Mouse (Mus musculus): ENCODE results near the gene Fgfr4. TPM values are rescaled to one million over a fixed set of nuclear protein-coding genes. Genes with fewer than 3 reads are reported as not detected.

Gene Fgfr4
- polyA plus RNA-seq, 1 experiment from 2014 or later = 0.25 TPM

DNA sequence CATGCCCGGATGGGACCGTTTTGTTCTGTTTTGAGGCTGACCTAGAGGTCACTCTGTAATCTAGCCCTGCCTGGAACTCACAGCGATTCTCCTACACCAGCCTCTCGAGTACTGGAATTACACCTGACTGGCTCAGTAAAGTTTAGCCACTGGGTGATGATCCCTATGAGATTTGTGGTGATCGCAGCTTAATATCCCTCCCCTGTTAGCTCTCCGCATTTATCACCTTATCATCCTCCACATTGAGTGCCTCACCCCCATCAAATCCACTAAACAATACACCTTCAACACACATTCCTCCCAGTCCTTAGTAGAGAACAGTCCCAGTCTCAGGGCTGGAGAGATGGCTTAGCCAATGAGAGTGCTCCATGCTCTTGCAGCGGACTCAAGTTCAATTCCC, 9.9 kb downstream of the Fgfr4 start:
- H3K9me3 ChIP-seq (replicated peaks) = no peaks in the 10 kb centered on the region
- no peaks in the 10 kb centered on the region for H3K4me1 ChIP-seq
- no peak overlapping the region for H3K4me3 ChIP-seq
- H3K36me3 ChIP-seq = no peaks in the 10 kb centered on the region
- no peak for DNase-seq (ENCODE audit: low spot score)
- H3K27me3 ChIP-seq (ENCODE audit: low read depth, poor library complexity, severe bottlenecking) = no peaks in the 10 kb centered on the region
- H3K27ac ChIP-seq (replicated peaks) = no peak overlapping the region
- WGBS = 68% methylated on average over 7 of the region's 7 CpGs

DNA sequence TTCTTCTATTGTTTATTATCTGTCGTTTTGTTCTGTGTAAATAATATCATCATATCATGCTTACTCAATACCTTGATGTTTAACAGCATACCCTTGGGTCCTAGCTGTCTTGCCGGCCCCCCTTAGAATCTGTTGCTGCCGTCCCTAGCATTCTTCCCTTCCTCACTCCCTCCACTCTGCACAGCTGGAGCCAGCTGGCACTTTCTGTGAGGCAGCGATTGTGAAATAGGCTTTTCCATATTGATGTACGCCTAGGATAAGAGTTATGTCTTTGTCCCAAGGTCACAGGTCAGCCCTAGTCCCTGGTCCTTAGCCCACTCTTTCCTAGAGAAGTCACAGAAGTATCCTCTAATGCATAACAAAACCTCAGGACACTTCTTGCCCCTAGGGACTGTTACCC, 11.1 kb downstream of the Fgfr4 start:
- WGBS = 65% methylated on average over 5 of the region's 5 CpGs
- DNase-seq (ENCODE audit: low spot score) = no peak
- Histone ChIP-seq H3K27me3 (ENCODE audit: low read depth, poor library complexity, severe bottlenecking) (no peaks in the 10 kb centered on the region), H3K9me3 (replicated peaks) (no peaks in the 10 kb centered on the region), H3K27ac (replicated peaks) (no peak overlapping the region), H3K4me3 (no peak overlapping the region), H3K4me1 (0 out of 2 replicates have a peak, but pooled peaks cover 3% of the 10 kb centered on the region), H3K36me3 (no peaks in the 10 kb centered on the region)

DNA sequence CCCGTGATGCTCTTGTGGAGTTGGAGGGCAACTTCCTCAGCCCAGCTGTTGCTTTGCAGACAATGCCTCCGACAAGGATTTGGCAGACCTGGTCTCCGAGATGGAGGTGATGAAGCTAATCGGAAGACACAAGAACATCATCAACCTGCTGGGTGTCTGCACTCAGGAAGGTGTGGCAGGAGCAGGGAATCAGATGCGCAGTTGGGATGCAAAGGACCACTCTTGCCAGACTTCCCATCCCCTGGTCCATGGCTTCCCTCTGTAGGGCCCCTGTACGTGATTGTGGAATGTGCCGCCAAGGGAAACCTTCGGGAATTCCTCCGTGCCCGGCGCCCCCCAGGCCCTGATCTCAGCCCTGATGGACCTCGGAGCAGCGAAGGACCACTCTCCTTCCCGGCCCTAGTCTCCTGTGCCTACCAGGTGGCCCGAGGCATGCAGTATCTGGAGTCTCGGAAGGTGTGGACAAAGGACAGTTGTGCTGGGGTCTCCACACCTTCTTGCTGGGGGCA, 13.4 kb downstream of the Fgfr4 start:
- Histone ChIP-seq H3K9me3 (replicated peaks) (no peaks in the 10 kb centered on the region), H3K27me3 (ENCODE audit: low read depth, poor library complexity, severe bottlenecking) (no peaks in the 10 kb centered on the region), H3K4me3 (no peak overlapping the region), H3K27ac (replicated peaks) (no peak overlapping the region), H3K36me3 (no peaks in the 10 kb centered on the region), H3K4me1 (peaks cover 10% of the 10 kb centered on the region)
- 92% methylated on average over 16 of the region's 16 CpGs for WGBS
- no peak for DNase-seq (ENCODE audit: low spot score)

DNA sequence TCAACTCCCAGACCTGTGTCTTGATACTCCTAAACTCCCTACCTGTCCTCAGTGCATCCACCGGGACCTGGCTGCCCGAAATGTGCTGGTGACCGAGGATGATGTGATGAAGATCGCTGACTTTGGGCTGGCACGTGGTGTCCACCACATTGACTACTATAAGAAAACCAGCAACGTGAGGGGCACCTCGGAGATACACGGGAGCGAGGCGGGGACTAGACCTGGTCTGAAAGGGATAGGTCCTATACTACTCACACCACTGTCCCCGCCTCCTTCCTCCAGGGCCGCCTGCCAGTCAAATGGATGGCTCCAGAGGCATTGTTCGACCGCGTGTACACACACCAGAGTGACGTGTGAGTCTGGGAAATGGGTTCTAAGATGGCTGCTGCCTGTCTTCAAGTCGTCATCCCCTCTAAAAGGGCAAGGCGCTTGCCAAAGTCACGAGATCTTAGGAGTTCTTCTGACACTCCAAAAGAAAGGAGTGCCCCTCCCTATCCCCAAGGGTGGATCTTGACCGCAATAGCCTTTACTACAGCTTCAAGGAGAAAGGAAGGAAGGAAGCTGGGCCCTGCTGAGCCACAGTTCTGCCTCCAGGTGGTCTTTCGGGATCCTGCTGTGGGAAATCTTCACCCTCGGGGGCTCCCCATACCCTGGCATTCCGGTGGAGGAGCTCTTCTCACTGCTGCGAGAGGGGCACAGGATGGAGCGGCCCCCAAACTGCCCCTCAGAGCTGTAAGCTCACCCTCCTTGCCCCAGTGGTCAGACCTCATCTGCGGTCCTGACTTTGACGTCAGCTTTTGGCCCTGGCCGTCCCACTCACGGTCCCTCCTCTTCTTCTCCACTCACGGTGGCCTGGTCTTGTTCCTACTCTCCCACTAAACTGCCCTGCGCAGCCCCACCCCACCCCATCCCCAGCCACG, 14.6 kb downstream of the Fgfr4 start:
- Histone ChIP-seq H3K27me3 (ENCODE audit: low read depth, poor library complexity, severe bottlenecking) (peaks cover under 1% of the 10 kb centered on the region; the same call in 1 of the 2 replicates), H3K9me3 (replicated peaks) (no peaks in the 10 kb centered on the region), H3K4me1 (peaks cover 22% of the 10 kb centered on the region), H3K36me3 (no peaks in the 10 kb centered on the region), H3K4me3 (no peak overlapping the region), H3K27ac (replicated peaks) (0 out of 2 replicates have a peak overlapping the region, but pooled peaks have one; percentile 17)
- WGBS = 90% methylated on average over 32 of the region's 32 CpGs
- no peak for DNase-seq (ENCODE audit: low spot score)

DNA sequence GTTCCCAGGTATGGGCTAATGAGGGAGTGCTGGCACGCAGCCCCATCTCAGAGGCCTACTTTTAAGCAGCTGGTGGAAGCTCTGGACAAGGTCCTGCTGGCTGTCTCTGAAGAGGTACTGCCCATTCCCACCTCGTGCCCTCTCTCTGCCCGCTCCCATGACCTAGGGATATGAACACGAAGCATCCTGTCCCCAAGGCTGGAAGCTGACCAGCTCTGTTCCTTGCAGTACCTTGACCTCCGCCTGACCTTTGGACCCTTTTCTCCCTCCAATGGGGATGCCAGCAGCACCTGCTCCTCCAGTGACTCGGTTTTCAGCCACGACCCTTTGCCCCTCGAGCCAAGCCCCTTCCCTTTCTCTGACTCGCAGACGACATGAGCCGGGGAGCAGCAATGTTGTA, 15.4 kb downstream of the Fgfr4 start:
- whole genome bisulfite sequencing = 84% methylated on average over 11 of the region's 11 CpGs
- no peak overlapping the region; the same call in 1 of the 2 replicates for H3K27ac ChIP-seq (replicated peaks)
- DNase-seq (ENCODE audit: low spot score) = no peak

DNA sequence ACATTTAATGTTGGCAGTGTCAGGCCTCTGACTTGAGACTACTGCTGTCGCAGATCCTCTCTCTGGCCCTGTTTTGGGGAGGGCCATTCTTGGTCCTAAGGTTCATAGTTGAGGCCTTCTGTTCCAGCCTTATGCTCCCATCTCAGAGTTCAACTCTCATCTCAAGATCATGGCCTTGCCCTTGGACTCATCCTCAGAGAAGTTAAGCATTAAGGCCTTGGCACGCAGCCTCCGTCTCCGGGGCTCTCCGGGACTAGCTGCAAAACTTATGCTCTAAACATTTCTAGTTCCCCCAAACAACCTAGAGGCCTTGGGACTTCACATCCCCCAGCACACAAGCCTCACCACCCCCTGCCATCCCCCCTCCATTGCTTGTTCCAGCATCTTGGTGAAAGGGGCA, 15.8 kb downstream of the Fgfr4 start:
- no peak for DNase-seq (ENCODE audit: low spot score)
- Histone ChIP-seq H3K9me3 (replicated peaks) (no peaks in the 10 kb centered on the region), H3K27me3 (ENCODE audit: low read depth, poor library complexity, severe bottlenecking) (peaks cover 9% of the 10 kb centered on the region), H3K4me3 (no peak overlapping the region), H3K4me1 (peaks cover 29% of the 10 kb centered on the region), H3K27ac (replicated peaks) (peak overlapping the region; percentile 65), H3K36me3 (no peaks in the 10 kb centered on the region)
- 93% methylated on average over 5 of the region's 5 CpGs for WGBS

More for the DNA sequence above, 15.4 kb downstream of the Fgfr4 start:
- H3K4me3 ChIP-seq = no peak overlapping the region
- no peaks in the 10 kb centered on the region for H3K9me3 ChIP-seq (replicated peaks)
- peaks cover 29% of the 10 kb centered on the region for H3K4me1 ChIP-seq
- H3K36me3 ChIP-seq = no peaks in the 10 kb centered on the region
- H3K27me3 ChIP-seq (ENCODE audit: low read depth, poor library complexity, severe bottlenecking) = peaks cover 8% of the 10 kb centered on the region

DNA sequence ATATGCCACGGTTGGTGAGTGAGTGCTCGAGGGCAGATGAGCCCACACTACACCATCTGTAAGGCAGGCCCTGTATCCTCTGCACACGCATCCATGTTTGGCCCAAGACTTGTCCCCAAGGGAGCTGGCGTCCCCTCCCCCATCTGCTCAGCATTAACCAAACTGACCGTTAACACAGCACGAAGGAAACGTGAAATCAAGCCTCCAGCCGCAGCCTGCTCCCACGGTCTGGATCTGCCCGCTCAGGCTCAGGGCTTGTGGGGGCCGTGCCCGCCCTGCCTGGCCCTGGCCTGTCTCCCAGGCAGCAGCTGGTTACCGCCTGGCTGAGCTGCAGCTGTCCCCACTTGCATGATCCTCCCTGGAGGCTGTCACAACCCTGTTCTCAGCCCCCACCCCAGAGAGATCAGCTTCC, 16.5 kb downstream of the Fgfr4 start:
- Histone ChIP-seq H3K4me1 (peaks cover 29% of the 10 kb centered on the region), H3K4me3 (no peak overlapping the region), H3K36me3 (no peaks in the 10 kb centered on the region), H3K27me3 (ENCODE audit: low read depth, poor library complexity, severe bottlenecking) (peaks cover 9% of the 10 kb centered on the region), H3K27ac (replicated peaks) (peak overlapping the region; percentile 65), H3K9me3 (replicated peaks) (no peaks in the 10 kb centered on the region)
- WGBS = 85% methylated on average over 13 of the region's 13 CpGs
- DNase-seq (ENCODE audit: low spot score) = peak; percentile 29

DNA sequence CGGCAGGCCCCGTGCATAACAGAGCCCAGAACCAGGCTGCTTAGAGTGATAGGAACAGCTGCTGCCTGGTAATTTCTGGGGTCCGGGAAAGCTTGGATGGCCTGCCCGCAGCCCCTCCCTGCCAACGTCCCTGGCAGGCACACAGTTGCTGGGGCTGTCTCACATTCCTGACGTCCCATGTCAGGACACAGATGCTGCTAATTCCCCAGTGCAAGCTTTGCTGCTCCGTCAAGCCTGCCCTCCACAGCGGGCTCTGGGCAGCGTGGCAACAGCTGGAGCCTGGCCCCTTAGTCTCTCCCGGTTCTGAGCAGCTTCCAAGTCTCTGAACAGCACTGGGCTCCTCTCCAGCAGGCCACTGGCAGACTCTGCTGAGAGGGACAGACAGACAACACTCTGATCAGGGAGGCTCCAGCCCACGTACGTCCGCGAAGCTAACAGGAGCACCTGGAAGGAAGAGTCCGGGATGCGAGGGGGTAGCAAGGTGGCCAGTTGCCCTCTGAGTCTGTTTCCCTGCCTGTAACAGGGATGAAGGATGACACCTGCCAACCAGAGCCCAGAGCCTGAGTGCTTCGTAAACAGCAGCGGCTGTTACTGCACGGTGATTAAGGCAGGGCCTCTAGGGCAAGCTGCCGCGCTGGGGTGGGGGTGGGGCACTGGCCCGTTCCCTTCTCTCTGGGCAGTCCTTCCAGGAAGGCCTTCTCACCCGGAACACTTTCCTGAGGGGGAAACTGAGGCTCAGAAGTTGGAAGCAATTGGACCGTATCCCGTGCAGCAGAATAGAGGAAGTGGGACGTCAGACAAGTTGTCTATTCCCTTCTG, 19.3 kb downstream of the Fgfr4 start:
- Histone ChIP-seq H3K9me3 (replicated peaks) (no peaks in the 10 kb centered on the region), H3K4me1 (peaks cover 37% of the 10 kb centered on the region), H3K27ac (replicated peaks) (peak overlapping the region; percentile 83), H3K27me3 (ENCODE audit: low read depth, poor library complexity, severe bottlenecking) (peaks cover 9% of the 10 kb centered on the region), H3K36me3 (no peaks in the 10 kb centered on the region), H3K4me3 (peak overlapping the region; percentile 35)
- 22% methylated on average over 26 of the region's 26 CpGs for WGBS
- peak; percentile 46 for DNase-seq (ENCODE audit: low spot score)

DNA sequence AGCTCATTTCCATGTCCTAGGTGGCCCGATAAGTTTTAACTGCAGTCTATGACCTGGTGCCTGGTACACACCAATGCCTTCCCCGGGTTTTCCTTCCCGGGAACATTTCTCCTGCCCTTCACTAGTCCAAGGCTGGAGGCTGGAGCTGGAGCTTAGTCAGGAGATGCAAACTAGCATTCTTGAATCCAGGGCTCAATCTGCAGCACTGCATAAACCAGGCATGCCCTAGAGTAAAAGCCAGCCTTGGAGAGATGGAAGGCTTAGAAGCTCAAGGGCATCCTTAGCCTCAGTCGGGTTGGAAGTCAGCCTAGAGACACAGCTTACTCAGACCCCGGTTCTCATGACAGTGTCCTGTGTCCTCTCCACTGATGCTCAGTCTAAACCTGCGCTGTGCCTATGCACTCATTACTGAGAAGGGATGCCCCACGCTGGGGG, 19.9 kb downstream of the Fgfr4 start:
- WGBS = 48% methylated on average over 7 of the region's 7 CpGs
- H3K4me1 ChIP-seq = peaks cover 37% of the 10 kb centered on the region
- no peaks in the 10 kb centered on the region for H3K9me3 ChIP-seq (replicated peaks)
- H3K36me3 ChIP-seq = no peaks in the 10 kb centered on the region
- H3K4me3 ChIP-seq = peak overlapping the region; percentile 35
- peak overlapping the region; percentile 83 for H3K27ac ChIP-seq (replicated peaks)
- peaks cover 9% of the 10 kb centered on the region for H3K27me3 ChIP-seq (ENCODE audit: low read depth, poor library complexity, severe bottlenecking)
- no peak for DNase-seq (ENCODE audit: low spot score)

DNA sequence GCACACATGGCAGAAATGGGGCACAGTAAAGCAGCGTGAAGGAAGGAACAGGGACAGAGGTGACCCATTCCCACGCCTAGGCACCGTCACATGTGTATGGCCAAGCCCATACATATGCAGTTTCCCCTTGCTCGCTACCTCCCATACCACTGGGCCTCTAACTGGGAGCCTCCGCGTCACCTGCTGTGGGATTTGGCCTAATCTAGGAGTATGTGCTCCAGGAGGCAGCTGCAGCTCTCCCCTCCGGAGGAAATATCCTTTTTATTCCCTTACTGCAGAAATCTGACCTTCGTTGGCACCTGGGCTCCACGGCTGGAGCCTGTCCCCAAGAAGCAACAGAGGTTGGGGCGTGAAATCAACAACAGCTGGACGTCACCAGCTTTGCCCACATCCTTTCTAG, 21.9 kb downstream of the Fgfr4 start:
- no peak overlapping the region for H3K4me3 ChIP-seq
- H3K36me3 ChIP-seq = no peaks in the 10 kb centered on the region
- 72% methylated on average over 11 of the region's 11 CpGs for WGBS
- no peak for DNase-seq (ENCODE audit: low spot score)
- H3K27me3 ChIP-seq (ENCODE audit: low read depth, poor library complexity, severe bottlenecking) = peaks cover 9% of the 10 kb centered on the region
- H3K4me1 ChIP-seq = peaks cover 32% of the 10 kb centered on the region
- no peak overlapping the region for H3K27ac ChIP-seq (replicated peaks)
- no peaks in the 10 kb centered on the region for H3K9me3 ChIP-seq (replicated peaks)

DNA sequence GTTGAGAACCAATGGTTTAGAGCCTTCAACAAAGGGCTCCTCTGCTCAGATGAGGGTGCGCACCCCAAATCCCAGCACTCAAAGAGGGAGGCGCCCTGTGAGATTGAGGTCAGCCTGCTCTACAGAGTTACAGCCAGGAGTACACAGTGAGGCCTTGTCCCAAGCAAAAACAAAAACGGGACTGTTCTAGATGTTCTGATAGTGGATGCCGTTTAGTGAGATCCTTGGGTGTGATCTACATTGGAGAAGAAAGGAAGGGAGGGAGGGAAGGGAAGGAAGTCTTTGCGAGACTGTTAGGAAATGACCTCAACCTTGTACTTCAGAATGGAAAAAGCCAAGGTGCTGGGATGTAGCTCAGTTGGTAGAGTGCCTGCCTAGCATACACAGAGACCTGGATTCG, 23.8 kb downstream of the Fgfr4 start:
- no peak overlapping the region for H3K4me3 ChIP-seq
- no peak overlapping the region for H3K27ac ChIP-seq (replicated peaks)
- WGBS = 93% methylated on average over 6 of the region's 6 CpGs
- DNase-seq (ENCODE audit: low spot score) = no peak
- no peaks in the 10 kb centered on the region for H3K36me3 ChIP-seq
- H3K9me3 ChIP-seq (replicated peaks) = no peaks in the 10 kb centered on the region
- H3K4me1 ChIP-seq = peaks cover 29% of the 10 kb centered on the region
- H3K27me3 ChIP-seq (ENCODE audit: low read depth, poor library complexity, severe bottlenecking) = peaks cover 9% of the 10 kb centered on the region

DNA sequence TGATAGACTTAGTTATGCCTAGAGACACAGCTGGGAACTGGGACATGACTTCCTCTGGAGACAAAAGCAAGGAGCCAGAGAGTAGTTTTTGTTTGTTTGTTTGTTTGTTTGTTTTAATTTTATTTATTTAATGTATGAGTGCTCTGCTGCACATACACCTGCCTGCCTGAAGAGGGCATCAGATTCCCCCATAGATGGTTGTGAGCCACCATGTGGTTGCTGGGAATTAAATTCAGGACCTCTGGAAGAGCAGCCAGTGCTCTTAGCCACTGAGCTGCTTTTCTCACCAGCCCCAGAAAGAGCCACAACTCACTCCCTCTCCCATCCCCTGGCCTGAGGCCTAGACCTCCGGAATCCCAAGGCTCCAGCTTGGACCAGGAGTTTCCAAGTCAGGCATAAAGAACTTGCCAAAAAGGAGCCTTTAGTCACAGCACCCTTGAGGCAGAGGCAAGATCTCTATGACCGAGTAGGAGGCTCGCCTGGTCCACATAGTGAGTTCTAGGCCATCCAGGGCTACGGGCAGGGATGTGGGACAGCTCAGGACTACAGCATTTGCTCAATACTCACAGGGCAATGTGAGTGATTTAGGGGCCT, 25.6 kb downstream of the Fgfr4 start:
- 65% methylated on average over 4 of the region's 4 CpGs for WGBS
- DNase-seq (ENCODE audit: low spot score) = no peak

More for the DNA sequence above, 25.6 kb downstream of the Fgfr4 start:
- H3K4me3 ChIP-seq = no peak overlapping the region
- H3K36me3 ChIP-seq = no peaks in the 10 kb centered on the region
- H3K9me3 ChIP-seq (replicated peaks) = no peaks in the 10 kb centered on the region
- peak overlapping the region; percentile 49; the same call in 1 of the 2 replicates for H3K27ac ChIP-seq (replicated peaks)
- no peaks in the 10 kb centered on the region for H3K27me3 ChIP-seq (ENCODE audit: low read depth, poor library complexity, severe bottlenecking)
- H3K4me1 ChIP-seq = peaks cover 19% of the 10 kb centered on the region

All from midbrain, embryonic 10.5 days (tissue).